8 mouse cellular contexts compared by ENCODE assay signal in genomic region chr16:38812521-38812920, GRCm38 (mm10). TPM values are rescaled to one million over a fixed set of nuclear protein-coding genes. Genes with fewer than 3 reads are reported as not detected.
A peak's percentile ranks its signal among the peaks of the same experiment; 100 is the strongest.
DNase-seq lines count a peak whose midpoint lies in the region; ATAC-seq and TF ChIP-seq lines count a peak whose summit lies in the region.

No protein-coding gene starts in this region.

- no peaks in the 10 kb centered on the region for H3K79me2 ChIP-seq in CH12.LX (replicated peaks; ENCODE audit: control insufficient read depth, extremely low read depth, insufficient read depth, poor library complexity, severe bottlenecking)

- H3K4me1 ChIP-seq in CH12.LX (ENCODE audit: control insufficient read depth in 1 of 2, insufficient read depth in 2 of 2), result no peaks in the 10 kb centered on the region
- H3K4me1 ChIP-seq in limb, embryonic 13.5 days, result peaks cover 8% of the 10 kb centered on the region

- WGBS in limb, embryonic 13.5 days, result 24% methylated on average over 8 of the region's 8 CpGs

- H3K9ac ChIP-seq in CH12.LX (ENCODE audit: insufficient read depth, low read depth), result no peak overlapping the region
- no peak overlapping the region for H3K9ac ChIP-seq in limb, embryonic 13.5 days

- no peak overlapping the region for H3K4me2 ChIP-seq in CH12.LX (ENCODE audit: insufficient read depth, low read depth, poor library complexity, severe bottlenecking)
- no peak overlapping the region for H3K4me2 ChIP-seq in limb, embryonic 13.5 days (replicated peaks)

- H3K27ac ChIP-seq in CH12.LX (ENCODE audit: insufficient read depth, low read depth), result no peak overlapping the region
- no peak overlapping the region for H3K27ac ChIP-seq in limb, embryonic 13.5 days

- dilution Hi-C loops in CH12.LX (cut with MboI; ENCODE audit: extremely low pct_ligation_motif_present, extremely low pct_unique_long_range_greater_than_20kb, low sequenced_read_pairs), result no loop called here

- TF ChIP-seq RAD21 in CH12.LX (IDR thresholded peaks at IDR 0.05; ENCODE audit: low read depth, low read length), result peak; percentile 74

- H3K27me3 ChIP-seq in CH12.LX (replicated peaks), result no peaks in the 10 kb centered on the region
- H3K27me3 ChIP-seq in limb, embryonic 13.5 days, result no peaks in the 10 kb centered on the region

- TF ChIP-seq EP300 in CH12.LX (IDR thresholded peaks at IDR 0.05; ENCODE audit: low read length), result no peak

- TF ChIP-seq POLR2A in CH12.LX (IDR thresholded peaks at IDR 0.05; ENCODE audit: low read depth, low read length), result no peak

- peak; percentile 76 to 91 for TF ChIP-seq CTCF in CH12.LX (conservative IDR thresholded peaks at IDR 0.05 in 1 of 2, IDR thresholded peaks at IDR 0.05 in 1 of 2; ENCODE audit: low read depth in 2 of 2, low read length in 2 of 2)

- in situ Hi-C loops in CH12.LX (cut with MboI; ENCODE audit: low pct_ligation_motif_present, low pct_unique_long_range_greater_than_20kb, low sequenced_read_pairs), result no loop called here

- H3K4me3 ChIP-seq in CH12.LX (replicated peaks in 1 of 3; ENCODE audit: low read depth in 2 of 3, low read length in 2 of 3, poor library complexity in 1 of 3), result no peak overlapping the region
- H3K4me3 ChIP-seq in limb, embryonic 13.5 days, result no peak overlapping the region

- DNase-seq in 3134 (ENCODE audit: extremely low read depth, insufficient read length, low spot score) (peak; percentile 8), CH12.LX (ENCODE audit: extremely low read depth) (peak; percentile 74)
- peak; percentile 8 for DNase-seq in c-Kit-negative CD71-positive TER-119-positive erythroid progenitor cells, embryonic 14.5 days (ENCODE audit: low read depth, low spot score)
- DNase-seq in frontal cortex, postnatal 14 days (ENCODE audit: low spot score in 2 of 2), result peak; percentile 22 to 56
- DNase-seq in kidney, adult 8-10 months, result peak; percentile 37 to 64
- DNase-seq in retina, adult 2 months (ENCODE audit: low read depth, low spot score), result peak; percentile 40
- DNase-seq in thymus, postnatal 36 days, result peak; percentile 41 to 42

- peaks cover 12% of the 10 kb centered on the region for H3K9me3 ChIP-seq in CH12.LX (replicated peaks; ENCODE audit: low read length)
- peaks cover 7% of the 10 kb centered on the region; the same call in 1 of the 2 replicates for H3K9me3 ChIP-seq in limb, embryonic 13.5 days

- no peaks in the 10 kb centered on the region for H3K36me3 ChIP-seq in CH12.LX (replicated peaks in 1 of 2; ENCODE audit: control insufficient read depth in 1 of 2, insufficient read depth in 1 of 2, low read length in 1 of 2)
- H3K36me3 ChIP-seq in limb, embryonic 13.5 days, result no peaks in the 10 kb centered on the region

- 0 out of 2 replicates have a peak, but pooled peaks have one; percentile 17 for ATAC-seq in limb, embryonic 13.5 days (ENCODE audit: low FRiP score, low read depth)

TF ChIP-seq in CH12.LX, 34 proteins besides CTCF, POLR2A, EP300 and RAD21:
- TF ChIP-seq JUN (IDR thresholded peaks at IDR 0.05; ENCODE audit: insufficient read depth, low read depth, low read length) (no peak), IRF4 (IDR thresholded peaks at IDR 0.05; ENCODE audit: low read depth, low read length) (peak; percentile 27; the same call in 1 of the 2 replicates), NRF1 (IDR thresholded peaks at IDR 0.05; ENCODE audit: low read depth, low read length) (no peak), UBTF (IDR thresholded peaks at IDR 0.05; ENCODE audit: low read depth, low read length) (no peak), MXI1 (IDR thresholded peaks at IDR 0.05; ENCODE audit: low read depth, low read length) (no peak), ZC3H11A (IDR thresholded peaks at IDR 0.05; ENCODE audit: low read depth, low read length) (no peak), GABPA (IDR thresholded peaks at IDR 0.05; ENCODE audit: insufficient replicate concordance, low read depth, low read length) (no peak), SMC3 (IDR thresholded peaks at IDR 0.05; ENCODE audit: low read depth, low read length) (peak; percentile 84)

RNA-seq across cellular contexts. Expression of gene Upk1b, which starts 12.4 kb away (rescaled TPM):
- total RNA-seq in CH12.LX (2012; rRNA removed) (not detected in 2 replicates), CH12.LX (2014; rRNA removed) (not detected in 2 replicates)
- polyA plus RNA-seq in CH12.LX (2012; ENCODE audit: insufficient read length, low read depth), result not detected in 2 replicates
- 12.1 and 12.9 TPM in 2 replicates for polyA plus RNA-seq in limb, embryonic 13.5 days (2015; fragmentation: Nextera tagmentation; extraction: Ambion mirVana)

RNA-seq across cellular contexts. Expression of gene 4930435E12Rik, which starts 16.0 kb away (rescaled TPM):
- not detected in 2 replicates for total RNA-seq in CH12.LX (2012; rRNA removed)
- total RNA-seq in CH12.LX (2014; rRNA removed), result not detected in 2 replicates
- polyA plus RNA-seq in CH12.LX (2012; ENCODE audit: insufficient read length, low read depth), result not detected in 2 replicates
- not detected in 2 replicates for polyA plus RNA-seq in limb, embryonic 13.5 days (2015; fragmentation: Nextera tagmentation; extraction: Ambion mirVana)

Comparison
In these comparisons a context has a peak if more than half of its experiments do, and no peak if none do; other contexts are left out.
1. DNase-seq: peak in every context shown above with its lines; median percentile 74 in CH12.LX; 50 in kidney, adult 8-10 months; 42 in thymus, postnatal 36 days; 40 in retina, adult 2 months; 39 in frontal cortex, postnatal 14 days; 8 in 3134; 8 in c-Kit-negative CD71-positive TER-119-positive erythroid progenitor cells, embryonic 14.5 days.
2. RNA of gene Upk1b, which starts 12.4 kb away (polyA plus RNA-seq): 12.1 to 12.9 TPM in limb, embryonic 13.5 days; not detected in CH12.LX; every median in the first group is over 10 times any median in the second.